Mouse (Mus musculus) urinary bladder, adult 2 months (tissue): ENCODE measurements around the gene Fgfr2. TPM values are rescaled to one million over a fixed set of nuclear protein-coding genes. Genes with fewer than 3 reads are reported as not detected.
"Not testable (repeated sequence)": the region's sequence is repeated elsewhere in the genome, so short reads cannot be mapped to it uniquely, and the experiment has no call there.

Source experiments
- DNase-seq: peaks from one replicate; pipeline ENCODE4 v3.0.0; 2022; ENCODE audit warnings: low spot score
- polyA plus RNA-seq: library from polyadenylated mRNA; depleted of rRNA; stranded (reverse); fragments of >200 nt; gene quantifications from 2 replicates; pipeline ENCODE4 v1.2.3, GENCODE M21; 2012

The Fgfr2 gene
- polyA plus RNA-seq, 1 experiment, result 80.2 TPM

- no peak for DNase-seq
These were observed 668.0 kb downstream of the Fgfr2 start for GRCm38 (mm10) chr7:132455071-132455720.

- DNase-seq, result no peak
These were observed 673.0 kb downstream of the Fgfr2 start for GRCm38 (mm10) chr7:132449891-132450735.

GRCm38 (mm10) chr7:132448511-132449154, 674.5 kb downstream of the Fgfr2 start:
- DNase-seq, result no peak

- no peak for DNase-seq
These were observed 675.6 kb downstream of the Fgfr2 start for GRCm38 (mm10) chr7:132447558-132447957.

GRCm38 (mm10) chr7:132446841-132447240, 676.3 kb downstream of the Fgfr2 start:
- DNase-seq, result no peak

- no peak for DNase-seq
These were observed 678.9 kb downstream of the Fgfr2 start for GRCm38 (mm10) chr7:132444221-132444620.

- DNase-seq, result no peak
These were observed 679.4 kb downstream of the Fgfr2 start for GRCm38 (mm10) chr7:132443769-132444168.

- no peak for DNase-seq
These were observed 680.0 kb downstream of the Fgfr2 start for GRCm38 (mm10) chr7:132443134-132443533.

GRCm38 (mm10) chr7:132442133-132442763, 680.9 kb downstream of the Fgfr2 start:
- not testable (repeated sequence) for DNase-seq

GRCm38 (mm10) chr7:132439916-132440315, 683.2 kb downstream of the Fgfr2 start:
- no peak for DNase-seq

- DNase-seq, result no peak
These were observed 685.1 kb downstream of the Fgfr2 start for GRCm38 (mm10) chr7:132438060-132438459.

GRCm38 (mm10) chr7:132437431-132437830, 685.7 kb downstream of the Fgfr2 start:
- no peak for DNase-seq

GRCm38 (mm10) chr7:132435486-132436055, 687.6 kb downstream of the Fgfr2 start:
- no peak for DNase-seq

- DNase-seq, result no peak
These were observed 693.8 kb downstream of the Fgfr2 start for GRCm38 (mm10) chr7:132429324-132429723.

- no peak for DNase-seq
These were observed 694.8 kb downstream of the Fgfr2 start for GRCm38 (mm10) chr7:132428308-132428707.

- no peak for DNase-seq
These were observed 697.1 kb downstream of the Fgfr2 start for GRCm38 (mm10) chr7:132426069-132426468.

- no peak for DNase-seq
These were observed 697.7 kb downstream of the Fgfr2 start for GRCm38 (mm10) chr7:132425364-132425999.

- DNase-seq, result no peak
These were observed 699.6 kb downstream of the Fgfr2 start for GRCm38 (mm10) chr7:132423570-132423969.

GRCm38 (mm10) chr7:132419378-132420255, 703.5 kb downstream of the Fgfr2 start:
- DNase-seq, result no peak

- no peak for DNase-seq
These were observed 706.3 kb downstream of the Fgfr2 start for GRCm38 (mm10) chr7:132416866-132417265.
